Mouse (Mus musculus) forebrain, embryonic 11.5 days (tissue): ENCODE results near the gene Rbbp8nl. TPM values are rescaled to one million over a fixed set of nuclear protein-coding genes. Genes with fewer than 3 reads are reported as not detected.

Experiments
- ATAC-seq: fragments of 200-750 bp; cut with Nextera tagmentation; replicated peaks from 2 replicates; pipeline ENCODE4 v1.8.0; 2017; ENCODE audit warnings: moderate TSS enrichment; ENCODE audit not compliant: low FRiP score
- DNase-seq: peaks from one replicate; pipeline ENCODE4 v3.0.0-alpha.2; 2017; ENCODE audit warnings: low spot score
- H3K27ac ChIP-seq: fragments of 300-500 bp; sonication (generic); 2 replicates; pipeline ENCODE4 v1.5.1; 2014; ENCODE audit warnings: low read depth, low read length
- H3K27me3 ChIP-seq: fragments of 300-500 bp; sonication (generic); 2 replicates; pipeline ENCODE4 v1.6.1; 2014; ENCODE audit warnings: mild to moderate bottlenecking, low read length, mixed read lengths; ENCODE audit not compliant: control insufficient read depth, insufficient read depth
- H3K36me3 ChIP-seq: fragments of 300-500 bp; sonication (generic); 2 replicates; pipeline ENCODE4 v1.6.1; 2014; ENCODE audit warnings: mild to moderate bottlenecking, low read length, moderate library complexity, mixed read lengths; ENCODE audit not compliant: control insufficient read depth, insufficient read depth
- H3K4me1 ChIP-seq: fragments of 300-500 bp; sonication (generic); replicated peaks from 2 replicates; pipeline ENCODE4 v1.6.1; 2014; ENCODE audit warnings: low read length, mixed read lengths; ENCODE audit not compliant: control insufficient read depth, insufficient read depth
- H3K4me2 ChIP-seq: fragments of 300-500 bp; sonication (generic); 2 replicates; pipeline ENCODE4 v1.6.1; 2014; ENCODE audit warnings: low read depth, mild to moderate bottlenecking, low read length, moderate library complexity, mixed read lengths; ENCODE audit not compliant: severe bottlenecking
- H3K4me3 ChIP-seq: fragments of 300-500 bp; sonication (generic); 2 replicates; pipeline ENCODE4 v1.5.1; 2014; ENCODE audit warnings: low read depth, low read length
- H3K9ac ChIP-seq: fragments of 300-500 bp; sonication (generic); 2 replicates; pipeline ENCODE4 v1.6.1; 2014; ENCODE audit warnings: low read length
- H3K9me3 ChIP-seq: fragments of 300-500 bp; sonication (generic); 2 replicates; pipeline ENCODE4 v1.6.1; 2016; ENCODE audit warnings: low read length, mixed read lengths; ENCODE audit not compliant: control insufficient read depth
- WGBS: fragments of 180-500 bp; shearing (Covaris S2); extraction: QIAGEN DNeasy Blood & Tissue Kit; methylation state at CpG from one replicate; pipeline ENCODE4 v1.1.7; 2014; 5-methylcytosine and 5-hydroxymethylcytosine counted together
- polyA plus RNA-seq: library from polyadenylated mRNA; unstranded; fragments of >200 nt; fragmentation: Nextera tagmentation; extraction: Ambion mirVana; gene quantifications from 2 replicates; pipeline ENCODE4 v1.2.1, GENCODE M21; 2014

The Rbbp8nl gene
- polyA plus RNA-seq = 0.08 TPM in 1 of 2 replicates, not detected in the other

DNA sequence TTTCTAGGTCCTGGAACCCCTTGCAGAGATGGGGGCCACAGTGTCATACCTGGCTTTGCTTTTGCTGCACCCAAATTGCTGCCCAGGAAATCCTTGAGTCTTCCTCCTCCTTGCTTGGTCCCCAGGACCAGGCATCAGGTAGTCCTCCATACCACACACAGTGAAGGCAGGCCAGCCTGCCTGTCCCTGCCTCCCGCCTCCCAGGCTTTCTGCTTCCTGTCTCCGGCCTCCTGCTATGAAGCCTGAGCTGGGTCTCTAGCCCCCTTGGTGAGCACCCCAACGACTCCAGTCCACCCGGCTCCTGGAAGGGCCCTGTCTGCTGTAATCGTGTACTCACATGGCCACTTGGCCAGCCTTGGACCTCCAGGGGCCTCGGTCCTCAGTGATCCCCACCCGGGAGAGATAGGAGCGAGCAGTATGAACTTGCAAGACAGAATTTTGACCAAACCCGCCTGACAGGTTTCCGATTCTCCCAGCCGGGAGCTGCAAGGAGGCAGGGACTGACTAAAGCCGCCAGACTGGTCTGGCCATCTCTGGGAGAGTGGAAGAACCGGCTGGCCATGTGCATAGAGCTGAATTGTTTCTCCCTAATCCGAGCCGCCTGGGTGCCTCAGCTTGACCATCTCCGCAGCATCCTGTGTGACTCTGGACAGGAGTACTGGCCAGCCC, at the start of gene Rbbp8nl:
Gene Rbbp8nl, minus strand, starts transcription at position 440 of the 669 bp plus-strand sequence.
- H3K27me3 ChIP-seq = no peaks in the 10 kb centered on the region
- WGBS = 38% methylated on average over 16 of the region's 16 CpGs
- H3K27ac ChIP-seq = no peak within 1 kb of the TSS
- H3K9me3 ChIP-seq = no peaks in the 10 kb centered on the region
- DNase-seq = no peak
- no peak within 1 kb of the TSS for H3K4me2 ChIP-seq
- H3K4me3 ChIP-seq = no peak within 1 kb of the TSS
- H3K36me3 ChIP-seq = no peaks in the 10 kb centered on the region
- ATAC-seq = no peak
- no peaks in the 10 kb centered on the region for H3K4me1 ChIP-seq
- H3K9ac ChIP-seq = no peak within 1 kb of the TSS

DNA sequence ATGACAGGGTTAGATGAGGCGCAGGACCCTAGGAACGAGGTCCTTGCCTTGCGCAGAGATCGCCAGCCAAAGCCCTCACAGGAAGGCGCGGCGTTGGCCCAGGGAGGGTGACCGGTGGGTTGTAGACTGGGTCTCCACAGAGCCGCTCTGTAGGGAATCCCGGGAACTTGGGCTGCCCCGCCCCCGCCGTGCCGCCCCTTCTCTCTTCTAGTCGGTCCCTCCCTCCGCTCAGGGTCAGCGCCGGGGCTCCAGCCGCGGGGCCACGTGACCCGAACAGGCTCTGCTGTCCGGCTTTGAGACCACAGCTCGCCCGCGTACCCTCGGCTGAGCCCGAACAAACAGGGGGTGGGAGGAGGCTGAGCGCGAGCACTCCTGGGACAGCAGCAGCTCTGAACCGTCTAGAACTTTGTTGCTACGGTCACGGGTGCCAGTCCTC, 44.9 kb upstream of the Rbbp8nl start, which contains the start of gene Gata5:
Gene Gata5, minus strand, starts transcription at position 149 of the 436 bp plus-strand sequence.
- H3K9me3 ChIP-seq = no peaks in the 10 kb centered on the region
- peak; percentile 69 for ATAC-seq
- peaks cover 41% of the 10 kb centered on the region for H3K27me3 ChIP-seq
- peaks cover 11% of the 10 kb centered on the region for H3K4me1 ChIP-seq
- WGBS = under 1% methylated on average over 28 of the region's 33 CpGs
- H3K36me3 ChIP-seq = no peaks in the 10 kb centered on the region
- peak within 1 kb of the TSS; percentile 59 for H3K4me2 ChIP-seq
- peak within 1 kb of the TSS; percentile 29 for H3K4me3 ChIP-seq
- peak; percentile 77 for DNase-seq
- H3K27ac ChIP-seq = no peak within 1 kb of the TSS
- H3K9ac ChIP-seq = no peak within 1 kb of the TSS; the same call in 1 of the 2 replicates

DNA sequence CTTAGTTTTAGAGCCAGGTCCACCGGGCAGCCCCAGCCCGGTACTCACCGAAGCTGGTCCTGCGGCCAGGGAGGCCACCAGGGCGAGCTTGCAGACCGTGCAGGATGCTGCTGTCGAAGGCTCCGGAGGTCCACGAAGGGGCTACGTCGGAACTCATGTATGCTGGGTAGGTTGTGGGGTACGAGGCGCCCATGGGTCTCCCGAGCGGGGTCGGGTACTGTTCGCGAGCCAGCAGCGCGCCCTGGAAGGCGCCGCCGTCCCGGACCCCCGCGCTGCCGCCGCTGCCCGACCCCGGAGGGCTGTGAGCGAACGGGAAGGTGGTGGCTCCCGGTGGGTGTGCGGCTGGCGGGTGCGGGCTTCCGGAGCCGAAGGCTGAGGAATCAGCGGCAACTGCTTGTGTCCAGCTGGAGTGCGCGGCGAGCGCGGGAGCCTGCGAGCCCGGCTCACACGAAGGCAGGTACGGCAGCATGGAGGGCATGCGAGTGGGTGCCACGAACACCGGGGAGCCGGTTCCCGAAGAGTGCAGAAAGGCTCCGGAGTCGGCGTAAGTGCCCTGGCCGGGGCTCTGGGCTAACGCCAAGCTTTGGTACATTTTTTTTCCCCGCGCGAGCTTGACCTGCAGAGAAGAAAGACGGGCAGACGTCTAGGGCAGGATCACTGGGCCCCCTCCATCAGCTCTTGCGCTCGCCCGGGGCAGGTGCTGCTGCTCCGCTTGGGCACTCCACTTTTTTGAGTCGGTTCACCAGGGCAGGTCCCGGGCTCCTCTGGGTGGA, 44.3 kb upstream of the Rbbp8nl start:
- H3K4me2 ChIP-seq = peak overlapping the region; percentile 59
- no peaks in the 10 kb centered on the region for H3K9me3 ChIP-seq
- DNase-seq (no peak), ATAC-seq (peak; percentile 7; the same call in 1 of the 2 replicates)
- H3K4me3 ChIP-seq = peak overlapping the region; percentile 29
- H3K27ac ChIP-seq = no peak overlapping the region
- no peaks in the 10 kb centered on the region for H3K36me3 ChIP-seq
- WGBS = 1% methylated on average over 68 of the region's 69 CpGs
- H3K9ac ChIP-seq = no peak overlapping the region; the same call in 1 of the 2 replicates
- H3K27me3 ChIP-seq = peaks cover 41% of the 10 kb centered on the region
- H3K4me1 ChIP-seq = peaks cover 11% of the 10 kb centered on the region

DNA sequence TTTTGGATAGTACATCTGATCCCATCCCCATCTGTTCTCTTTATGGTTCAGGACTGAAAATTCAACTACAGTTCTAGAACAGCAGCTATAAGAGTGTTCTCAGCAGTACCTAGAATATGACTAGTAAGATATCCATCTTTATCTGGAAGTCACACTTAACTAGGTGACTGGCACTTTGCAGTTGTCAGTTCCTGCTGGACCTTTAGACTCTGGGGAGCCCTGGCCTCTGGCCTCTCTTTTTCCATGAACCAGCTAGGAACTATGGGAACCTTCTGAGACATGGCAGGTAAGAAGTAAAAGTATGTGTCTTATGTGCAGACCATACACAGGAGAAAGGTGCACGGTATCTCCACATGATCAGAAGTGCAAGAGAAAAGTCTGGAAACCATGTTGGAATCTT, 39.8 kb upstream of the Rbbp8nl start:
- ATAC-seq = no peak
- Histone ChIP-seq H3K36me3 (no peaks in the 10 kb centered on the region), H3K9ac (no peak overlapping the region), H3K4me1 (peaks cover 10% of the 10 kb centered on the region), H3K4me3 (no peak overlapping the region), H3K9me3 (no peaks in the 10 kb centered on the region), H3K27ac (no peak overlapping the region), H3K4me2 (no peak overlapping the region), H3K27me3 (peaks cover 24% of the 10 kb centered on the region)
- DNase-seq = no peak
- 90% methylated on average over 1 of the region's 1 CpGs for WGBS

DNA sequence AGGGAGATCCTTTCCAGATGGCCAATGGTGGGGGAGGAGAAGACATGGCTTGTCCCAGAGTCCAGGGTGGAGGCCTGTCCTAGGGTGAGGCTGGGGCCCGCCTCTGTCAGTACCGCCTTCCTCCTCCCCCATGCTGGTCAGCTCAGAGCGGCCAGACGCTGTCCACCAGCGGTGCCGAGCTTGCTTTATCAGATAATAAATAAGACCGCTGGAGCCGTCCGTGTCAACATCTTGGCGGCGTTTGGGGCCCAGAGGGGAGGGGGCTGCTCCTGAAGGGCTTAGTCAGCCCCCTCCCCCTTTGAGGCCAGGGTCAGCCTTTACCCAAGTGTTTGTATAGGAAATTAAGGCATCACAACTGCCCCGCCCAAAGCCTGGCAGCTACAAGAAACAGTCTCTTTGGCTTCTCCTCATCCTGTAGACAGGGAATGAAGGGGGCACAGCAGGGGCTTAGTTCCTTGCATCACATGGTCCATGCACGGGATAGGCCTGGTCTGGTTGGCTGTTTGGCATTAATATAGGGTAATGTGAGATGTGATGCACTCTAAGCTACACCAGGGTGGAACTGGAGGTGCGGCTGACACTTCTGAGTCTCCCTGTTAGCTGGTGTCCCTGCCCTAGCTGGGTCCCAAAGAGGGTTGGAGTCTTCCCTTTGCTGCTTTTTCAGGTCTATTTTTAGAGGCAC, 33.1 kb upstream of the Rbbp8nl start:
- DNase-seq (no peak), ATAC-seq (no peak)
- Histone ChIP-seq H3K4me1 (0 out of 2 replicates have a peak, but pooled peaks cover 2% of the 10 kb centered on the region), H3K4me3 (no peak overlapping the region), H3K27me3 (no peaks in the 10 kb centered on the region), H3K36me3 (no peaks in the 10 kb centered on the region), H3K27ac (no peak overlapping the region), H3K4me2 (no peak overlapping the region), H3K9me3 (no peaks in the 10 kb centered on the region), H3K9ac (no peak overlapping the region)
- WGBS = 46% methylated on average over 14 of the region's 14 CpGs

DNA sequence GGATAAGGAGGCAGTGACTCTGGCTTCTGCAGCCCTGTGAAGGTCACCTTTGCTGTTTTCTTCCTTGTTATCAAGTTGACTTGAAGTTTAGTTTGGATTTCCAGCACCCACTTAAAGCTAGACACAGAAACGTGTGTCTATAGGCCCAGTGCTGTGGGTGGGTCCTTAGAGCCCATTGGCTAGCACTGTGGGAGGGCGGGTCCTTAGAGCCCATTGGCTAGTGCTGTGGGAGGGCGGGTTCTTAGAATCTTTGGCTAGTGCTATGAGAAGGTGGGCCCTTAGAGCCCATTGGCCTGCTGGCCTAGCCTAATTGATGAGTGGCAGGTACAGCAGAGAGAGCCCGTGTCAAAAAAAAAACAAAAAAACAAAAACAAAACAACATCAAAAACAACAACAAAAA, 30.5 kb upstream of the Rbbp8nl start:
- ATAC-seq (no peak), DNase-seq (no peak)
- WGBS = 62% methylated on average over 4 of the region's 4 CpGs
- H3K4me1 ChIP-seq = 0 out of 2 replicates have a peak, but pooled peaks cover 2% of the 10 kb centered on the region
- no peak overlapping the region for H3K4me3 ChIP-seq
- H3K36me3 ChIP-seq = no peaks in the 10 kb centered on the region
- H3K4me2 ChIP-seq = no peak overlapping the region
- no peak overlapping the region for H3K27ac ChIP-seq
- no peaks in the 10 kb centered on the region for H3K9me3 ChIP-seq
- no peak overlapping the region for H3K9ac ChIP-seq
- no peaks in the 10 kb centered on the region for H3K27me3 ChIP-seq

DNA sequence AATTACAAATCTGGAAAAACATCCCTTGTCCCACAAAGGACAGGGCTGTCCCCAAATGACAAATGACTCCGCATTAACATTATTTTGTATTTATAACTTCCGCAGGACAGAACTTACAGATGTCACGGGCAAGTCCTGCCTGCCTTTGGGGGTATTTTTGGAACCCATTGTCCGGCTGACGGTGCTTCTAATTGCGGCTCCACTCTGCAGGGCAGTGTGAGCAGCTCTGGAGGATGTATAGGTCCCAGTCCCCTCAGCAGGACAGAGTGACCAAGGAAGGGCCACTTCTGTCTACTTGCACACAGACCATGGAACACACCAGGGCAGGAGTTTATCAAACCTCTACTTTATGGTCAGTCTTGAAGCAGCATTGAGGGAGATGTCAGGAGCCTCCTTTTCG, 27.9 kb upstream of the Rbbp8nl start:
- Histone ChIP-seq H3K4me3 (no peak overlapping the region), H3K9ac (no peak overlapping the region), H3K4me1 (0 out of 2 replicates have a peak, but pooled peaks cover under 1% of the 10 kb centered on the region), H3K36me3 (no peaks in the 10 kb centered on the region), H3K27ac (no peak overlapping the region), H3K9me3 (no peaks in the 10 kb centered on the region), H3K4me2 (no peak overlapping the region), H3K27me3 (no peaks in the 10 kb centered on the region)
- WGBS = 88% methylated on average over 7 of the region's 7 CpGs
- DNase-seq (no peak), ATAC-seq (no peak)

DNA sequence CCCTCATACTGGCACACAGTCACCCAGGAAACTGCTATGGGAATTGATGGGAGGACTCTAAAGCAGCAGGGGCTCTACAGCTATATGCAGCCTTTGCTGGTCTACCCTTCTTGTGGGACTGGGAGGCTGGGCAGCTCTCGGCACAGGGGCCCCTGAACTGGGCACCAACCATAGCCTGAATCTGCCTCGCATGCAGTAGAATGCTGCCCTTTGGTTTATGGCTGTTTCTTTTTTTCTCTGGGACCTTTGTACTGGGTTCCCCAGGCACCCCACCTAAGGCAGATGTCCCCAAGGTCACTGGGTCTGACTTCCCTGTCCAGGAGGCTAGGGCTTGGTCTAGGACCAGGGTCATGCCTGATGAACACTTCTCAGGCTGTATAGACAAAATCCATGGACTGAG, 24.6 kb upstream of the Rbbp8nl start:
- no peaks in the 10 kb centered on the region for H3K4me1 ChIP-seq
- 91% methylated on average over 2 of the region's 2 CpGs for WGBS

More for the DNA sequence above, 24.6 kb upstream of the Rbbp8nl start:
- Histone ChIP-seq H3K27me3 (no peaks in the 10 kb centered on the region), H3K27ac (no peak overlapping the region), H3K4me3 (no peak overlapping the region), H3K9ac (no peak overlapping the region), H3K9me3 (no peaks in the 10 kb centered on the region), H3K4me2 (no peak overlapping the region), H3K36me3 (no peaks in the 10 kb centered on the region)
- no peak for ATAC-seq
- no peak for DNase-seq
